Mouse (Mus musculus) lung, embryonic 15.5 days (tissue): Measurements from ENCODE around the gene Adat3. TPM values are rescaled to one million over a fixed set of nuclear protein-coding genes. Genes with fewer than 3 reads are reported as not detected.

Experiments used
- ATAC-seq: fragments of 200-750 bp; cut with Nextera tagmentation; 2 replicates; pipeline ENCODE4 v1.8.0; 2017; ENCODE audit warnings: moderate number of reproducible peaks, borderline replicate concordance; ENCODE audit not compliant: low FRiP score, low TSS enrichment; ENCODE audit errors: extremely low read depth
- H3K27ac ChIP-seq: fragments of 300-500 bp; sonication (generic); 2 replicates; pipeline ENCODE4 v1.5.1; 2015; ENCODE audit warnings: moderate library complexity, mild to moderate bottlenecking, inconsistent platforms
- H3K27me3 ChIP-seq: fragments of 300-500 bp; sonication (generic); 2 replicates; pipeline ENCODE4 v1.6.1; 2015; ENCODE audit warnings: inconsistent platforms
- H3K36me3 ChIP-seq: fragments of 300-500 bp; sonication (generic); 2 replicates; pipeline ENCODE4 v1.6.1; 2015; ENCODE audit warnings: inconsistent platforms
- H3K4me1 ChIP-seq: fragments of 300-500 bp; sonication (generic); 2 replicates; pipeline ENCODE4 v1.6.1; 2015; ENCODE audit warnings: inconsistent platforms
- H3K4me2 ChIP-seq: fragments of 300-500 bp; sonication (generic); 2 replicates; pipeline ENCODE4 v1.6.1; 2015; ENCODE audit warnings: inconsistent platforms, mild to moderate bottlenecking, moderate library complexity
- H3K4me3 ChIP-seq: fragments of 300-500 bp; sonication (generic); 2 replicates; pipeline ENCODE4 v1.5.1; 2015; ENCODE audit warnings: mild to moderate bottlenecking, inconsistent platforms
- H3K9ac ChIP-seq: fragments of 300-500 bp; sonication (generic); 2 replicates; pipeline ENCODE4 v1.6.1; 2015; ENCODE audit warnings: inconsistent platforms
- H3K9me3 ChIP-seq: fragments of 300-500 bp; sonication (generic); 2 replicates; pipeline ENCODE4 v1.6.1; 2016; ENCODE audit warnings: inconsistent platforms
- WGBS: fragments of 180-500 bp; shearing (Covaris S2); methylation state at CpG from one replicate; pipeline ENCODE4 v1.1.7; 2015; 5-methylcytosine and 5-hydroxymethylcytosine counted together
- polyA plus RNA-seq: library from polyadenylated mRNA; unstranded; fragments of >200 nt; fragmentation: Nextera tagmentation; extraction: Ambion mirVana; gene quantifications from 2 replicates; pipeline ENCODE4 v1.2.1, GENCODE M21; 2015

The Adat3 gene
- polyA plus RNA-seq, 1 experiment from 2014 or later, result 9.1 TPM

DNA sequence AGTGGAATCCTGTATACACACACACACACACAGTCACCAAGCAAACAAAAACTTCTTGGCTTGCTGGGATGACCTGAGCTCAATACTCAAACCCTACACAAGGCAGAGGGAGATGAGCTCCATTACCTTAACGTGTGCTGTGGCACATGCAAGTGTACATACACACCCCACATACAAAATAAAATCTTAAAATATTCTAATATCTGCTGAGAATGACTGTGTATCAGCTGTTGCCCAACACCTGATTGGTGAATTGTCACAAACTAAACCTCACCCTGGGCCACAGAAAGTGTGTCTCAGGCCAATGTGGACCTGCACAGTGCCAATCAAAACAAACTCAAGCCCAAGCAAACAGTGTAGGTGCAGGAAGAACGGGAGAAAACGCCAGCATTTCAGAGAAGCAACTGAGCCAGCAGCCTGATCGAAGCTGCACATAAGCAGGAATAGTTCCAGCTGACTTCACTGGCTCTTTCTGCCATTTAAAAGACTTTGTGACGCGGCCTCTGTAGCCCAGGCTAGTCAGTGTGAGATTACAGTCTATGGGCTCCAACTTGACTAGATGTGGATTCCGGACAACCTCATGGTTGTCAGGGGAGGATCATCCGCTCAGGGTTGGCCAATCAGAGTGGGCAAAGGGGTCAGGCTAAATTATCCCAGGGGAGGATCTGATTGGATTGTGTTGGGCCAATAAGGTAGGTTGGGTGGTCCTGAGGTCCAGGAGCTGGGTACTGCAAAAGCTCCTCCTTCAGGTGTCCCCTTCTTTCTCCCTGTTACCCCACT is 17.0 kb downstream of the Adat3 start:
- no peak for ATAC-seq
- Histone ChIP-seq H3K4me3 (no peak overlapping the region), H3K27me3 (no peaks in the 10 kb centered on the region), H3K9ac (no peak overlapping the region), H3K36me3 (peaks cover 10% of the 10 kb centered on the region; the same call in 1 of the 2 replicates), H3K9me3 (no peaks in the 10 kb centered on the region), H3K4me2 (no peak overlapping the region), H3K27ac (no peak overlapping the region; the same call in 1 of the 2 replicates), H3K4me1 (peaks cover 19% of the 10 kb centered on the region)
- 30% methylated on average over 8 of the region's 8 CpGs for WGBS

DNA sequence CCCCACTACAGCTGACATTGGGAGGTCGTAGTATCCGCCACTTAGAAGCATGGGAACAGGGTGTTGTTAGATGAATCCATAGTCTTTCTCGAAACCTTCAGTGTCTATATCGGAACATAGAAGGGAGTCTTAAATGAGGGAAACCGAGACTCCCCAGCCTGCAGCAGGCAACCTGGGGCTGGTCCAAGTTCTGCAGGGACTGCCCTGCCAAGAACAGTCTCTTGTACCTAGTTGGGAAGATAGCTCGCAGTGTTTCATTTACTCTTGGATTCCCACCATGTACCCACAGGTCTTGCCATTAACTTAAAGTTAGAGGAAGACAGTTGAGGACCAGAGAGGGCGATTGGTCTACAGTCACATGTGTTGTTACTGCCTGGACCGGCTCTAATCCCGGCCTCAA is 17.7 kb downstream of the Adat3 start:
- H3K9me3 ChIP-seq, result no peaks in the 10 kb centered on the region
- H3K4me2 ChIP-seq, result no peak overlapping the region
- no peak overlapping the region for H3K27ac ChIP-seq
- H3K9ac ChIP-seq, result 0 out of 2 replicates have a peak overlapping the region, but pooled peaks have one; percentile 47
- no peaks in the 10 kb centered on the region for H3K27me3 ChIP-seq
- H3K4me3 ChIP-seq, result no peak overlapping the region
- H3K36me3 ChIP-seq, result peaks cover 3% of the 10 kb centered on the region; the same call in 1 of the 2 replicates
- peaks cover 22% of the 10 kb centered on the region for H3K4me1 ChIP-seq
- WGBS, result 80% methylated on average over 9 of the region's 9 CpGs
- no peak for ATAC-seq

DNA sequence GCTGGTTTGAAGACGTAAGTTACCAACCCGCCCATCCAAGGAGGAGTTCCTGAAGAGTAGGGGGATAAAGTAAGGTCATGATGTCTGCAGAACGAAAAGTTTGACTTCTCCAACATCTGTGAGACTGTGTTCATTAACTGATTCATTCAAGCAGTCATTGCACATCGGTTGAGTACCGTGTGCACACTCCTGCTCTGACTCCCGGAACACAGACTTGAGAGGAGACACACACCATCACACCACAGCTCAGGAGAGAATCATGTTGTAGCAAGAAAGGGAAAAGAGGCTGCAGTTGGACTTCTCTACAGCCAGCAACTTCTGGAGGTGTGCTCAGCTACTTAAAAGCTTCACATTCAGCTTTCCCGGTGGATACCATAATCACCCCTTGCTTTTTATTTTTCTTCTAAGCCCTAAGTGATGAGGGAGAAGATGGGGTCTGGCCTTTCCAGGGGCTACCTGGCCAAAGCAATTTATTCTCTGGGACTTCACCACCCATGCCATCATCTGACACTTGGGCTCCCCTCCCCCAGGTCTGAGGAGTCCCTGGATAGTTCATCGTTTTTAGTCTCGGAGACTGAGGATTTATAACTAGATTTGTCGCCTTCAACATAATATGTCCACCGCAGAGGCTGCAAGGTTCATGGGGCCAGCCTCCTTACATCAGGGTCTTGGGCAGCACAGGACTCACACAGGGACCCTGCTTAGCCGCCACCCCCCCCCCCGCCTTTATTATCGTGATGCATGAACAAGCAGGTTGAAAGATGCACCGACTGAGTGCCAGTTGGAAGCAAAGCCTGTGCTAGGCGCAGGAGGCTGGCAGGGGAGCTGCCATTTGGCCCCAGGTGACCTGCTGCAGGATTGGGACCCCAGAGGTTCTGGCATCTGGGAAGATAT is 18.4 kb downstream of the Adat3 start:
- Histone ChIP-seq H3K36me3 (no peaks in the 10 kb centered on the region), H3K27ac (peak overlapping the region; percentile 97), H3K27me3 (no peaks in the 10 kb centered on the region), H3K4me3 (peak overlapping the region; percentile 88), H3K9ac (peak overlapping the region; percentile 47), H3K9me3 (no peaks in the 10 kb centered on the region), H3K4me1 (peaks cover 22% of the 10 kb centered on the region), H3K4me2 (peak overlapping the region; percentile 76)
- ATAC-seq, result no peak
- WGBS, result 46% methylated on average over 16 of the region's 16 CpGs

DNA sequence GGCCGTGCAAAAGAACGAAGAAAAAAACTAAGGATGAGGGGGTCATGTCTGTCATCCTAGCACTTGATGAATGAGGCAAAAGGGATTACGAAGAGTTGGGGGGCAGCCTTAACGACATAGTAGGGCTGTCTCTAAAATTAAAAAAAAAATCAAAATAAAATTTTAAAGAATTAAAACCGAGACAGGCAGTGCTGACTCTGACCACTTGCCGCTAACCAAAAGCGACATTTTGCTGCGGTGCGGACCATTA is 18.9 kb downstream of the Adat3 start:
- peak overlapping the region; percentile 97 for H3K27ac ChIP-seq
- peak overlapping the region; percentile 47 for H3K9ac ChIP-seq
- no peaks in the 10 kb centered on the region for H3K36me3 ChIP-seq
- 0% methylated on average over 9 of the region's 9 CpGs for WGBS
- H3K9me3 ChIP-seq, result no peaks in the 10 kb centered on the region
- H3K4me3 ChIP-seq, result peak overlapping the region; percentile 88
- no peak for ATAC-seq
- no peaks in the 10 kb centered on the region for H3K27me3 ChIP-seq
- H3K4me1 ChIP-seq, result peaks cover 22% of the 10 kb centered on the region
- peak overlapping the region; percentile 76 for H3K4me2 ChIP-seq

DNA sequence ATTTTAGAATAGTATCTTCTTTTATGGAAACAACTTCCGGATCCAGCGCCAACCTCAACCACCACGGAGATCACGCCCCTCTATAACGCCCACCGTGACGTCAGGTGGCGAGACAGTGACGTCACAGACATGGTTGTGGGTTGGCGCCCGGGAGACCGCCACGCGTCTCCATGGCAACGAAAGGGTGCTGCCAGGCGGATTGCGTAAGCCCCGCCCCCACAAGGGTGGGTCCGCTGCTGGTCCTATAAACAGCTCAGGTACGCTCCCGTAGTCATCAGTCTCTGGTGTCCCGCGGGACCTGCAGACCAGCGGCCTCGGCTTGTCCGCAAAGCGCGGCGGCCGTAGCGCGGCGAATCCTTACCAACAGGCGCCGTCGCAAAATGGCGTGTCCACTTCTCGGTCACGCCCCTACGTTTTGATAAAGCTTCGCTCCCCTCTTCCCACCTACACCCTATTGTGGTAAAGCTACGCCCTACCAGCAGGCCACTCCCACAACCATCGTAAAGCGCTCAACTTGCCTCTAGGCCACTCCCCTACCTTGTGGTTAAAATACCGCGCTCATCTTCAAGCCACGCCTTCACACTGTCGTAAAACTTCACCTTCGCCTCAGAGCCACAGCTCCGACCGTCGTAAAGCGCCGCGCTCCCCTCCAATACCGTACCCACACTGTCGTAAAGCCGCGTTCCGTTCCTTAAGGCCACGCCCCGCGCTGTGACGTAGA is 19.4 kb downstream of the Adat3 start:
- H3K4me2 ChIP-seq, result peak overlapping the region; percentile 76

DNA sequence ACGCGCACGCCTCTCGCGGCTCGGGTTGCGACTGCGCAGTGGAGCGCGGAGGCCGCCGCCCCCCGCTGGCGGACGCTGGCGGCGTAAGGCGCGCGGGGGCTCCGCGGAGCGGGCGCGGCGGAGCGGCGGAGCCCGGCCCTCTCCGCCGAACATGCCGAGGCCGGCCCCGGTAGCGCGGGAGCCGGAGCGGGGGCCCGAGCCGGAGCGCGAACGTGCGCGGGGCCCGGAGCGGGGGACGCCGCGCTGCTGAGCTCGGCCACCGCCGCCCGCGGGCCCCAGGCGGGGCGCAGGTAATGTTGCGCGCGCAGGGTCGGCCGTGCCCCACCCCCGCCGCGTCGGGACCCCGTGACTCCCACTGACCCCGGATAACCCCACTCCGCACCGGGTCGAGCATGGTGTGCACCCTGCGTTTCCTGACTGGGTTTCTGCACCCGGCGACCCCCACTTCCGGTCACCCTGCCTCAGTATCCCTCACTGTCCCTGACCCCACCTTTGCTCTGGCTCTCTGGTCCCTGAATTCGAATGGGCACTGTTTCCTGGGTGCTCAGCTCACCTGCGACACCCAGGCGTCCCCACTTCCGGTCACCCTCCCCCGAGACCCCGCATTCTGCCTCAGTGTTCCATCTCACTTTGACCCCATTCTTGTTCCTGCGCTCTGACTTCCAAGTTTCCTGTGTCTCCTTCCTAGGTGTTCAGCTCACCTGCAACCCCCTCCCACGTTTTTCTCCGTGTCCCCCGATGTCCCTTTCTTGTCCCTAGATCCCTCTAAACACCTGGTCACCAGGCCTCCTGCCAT is 20.2 kb downstream of the Adat3 start, which contains the start of gene Csnk1g2:
Csnk1g2 (plus strand) TSS at position 178 of the 796 bp plus-strand sequence.
- H3K27me3 ChIP-seq, result no peaks in the 10 kb centered on the region
- peak within 1 kb of the TSS; percentile 88 for H3K4me3 ChIP-seq
- peaks cover 29% of the 10 kb centered on the region for H3K4me1 ChIP-seq
- H3K9me3 ChIP-seq, result no peaks in the 10 kb centered on the region
- WGBS, result under 1% methylated on average over 76 of the region's 85 CpGs
- no peaks in the 10 kb centered on the region for H3K36me3 ChIP-seq
- H3K4me2 ChIP-seq, result peak within 1 kb of the TSS; percentile 76
- H3K27ac ChIP-seq, result peak within 1 kb of the TSS; percentile 97
- peak within 1 kb of the TSS; percentile 90 for H3K9ac ChIP-seq
- peak; percentile 13 for ATAC-seq

More for the DNA sequence above, 19.4 kb downstream of the Adat3 start:
- Histone ChIP-seq H3K9ac (peak overlapping the region; percentile 47), H3K4me1 (peaks cover 22% of the 10 kb centered on the region), H3K9me3 (no peaks in the 10 kb centered on the region), H3K27me3 (no peaks in the 10 kb centered on the region), H3K36me3 (no peaks in the 10 kb centered on the region), H3K27ac (peak overlapping the region; percentile 97), H3K4me3 (peak overlapping the region; percentile 88)
- ATAC-seq, result peak; percentile 97
- WGBS, result under 1% methylated on average over 64 of the region's 64 CpGs

DNA sequence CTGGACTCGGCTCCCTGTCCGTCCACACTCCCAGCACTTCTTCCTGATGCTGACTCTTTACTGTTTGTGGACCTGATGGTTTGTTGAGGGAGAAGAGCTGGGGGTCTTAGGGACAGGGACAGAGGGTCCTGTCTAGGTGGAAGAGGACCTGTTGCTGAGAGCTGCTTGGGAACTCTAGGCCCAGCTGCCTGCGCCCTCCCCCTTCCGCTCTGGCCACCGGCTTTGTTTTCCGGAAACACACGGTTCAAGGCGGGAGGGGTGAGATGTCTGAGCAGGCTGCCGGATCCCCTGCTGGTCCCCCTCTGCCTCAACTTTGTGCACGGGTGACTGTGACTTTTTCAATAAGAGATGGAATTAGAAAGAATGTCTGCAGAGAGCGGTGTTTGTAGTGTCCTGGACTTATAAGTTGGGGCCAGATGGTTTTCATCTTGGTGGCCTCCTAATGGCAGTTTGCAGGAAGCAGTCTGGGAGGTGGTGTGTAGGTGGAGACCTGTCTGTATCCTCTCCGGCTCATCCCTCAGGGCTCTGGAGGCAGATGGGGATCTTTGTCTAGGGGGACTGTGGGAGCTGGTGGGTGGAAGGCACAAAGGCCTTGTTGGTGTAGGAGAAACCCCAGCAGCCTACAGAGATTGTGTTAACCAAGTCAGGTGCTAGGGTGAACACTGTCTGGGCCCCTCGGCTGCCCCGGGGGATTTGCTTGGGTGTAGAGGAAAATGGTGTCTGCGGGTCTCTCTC is 20.9 kb downstream of the Adat3 start:
- H3K36me3 ChIP-seq, result no peaks in the 10 kb centered on the region
- peak overlapping the region; percentile 88 for H3K4me3 ChIP-seq
- peak overlapping the region; percentile 90 for H3K9ac ChIP-seq
- H3K9me3 ChIP-seq, result no peaks in the 10 kb centered on the region
- 11% methylated on average over 15 of the region's 15 CpGs for WGBS
- peak overlapping the region; percentile 72 for H3K4me2 ChIP-seq
- H3K4me1 ChIP-seq, result peaks cover 29% of the 10 kb centered on the region
- peak overlapping the region; percentile 91 for H3K27ac ChIP-seq
- no peaks in the 10 kb centered on the region for H3K27me3 ChIP-seq
- ATAC-seq, result no peak

DNA sequence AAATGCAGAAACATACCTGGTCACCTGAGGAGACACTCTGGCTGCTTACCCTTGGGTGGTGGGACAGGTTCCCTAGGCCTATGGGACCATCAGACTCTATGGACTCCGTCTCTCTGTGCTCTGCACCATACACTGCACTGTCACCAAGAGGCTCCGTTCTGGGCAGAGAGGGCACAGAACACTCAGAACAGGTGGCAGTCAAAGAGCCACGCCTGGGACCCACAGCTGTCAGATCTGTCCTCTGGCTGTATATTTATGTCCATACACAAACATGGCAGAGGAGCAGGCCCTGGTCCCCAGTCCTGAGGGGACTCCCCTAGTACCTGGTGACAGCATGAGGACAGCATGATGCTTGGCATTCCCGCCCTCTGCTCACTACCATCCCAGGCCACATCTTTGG is 23.1 kb downstream of the Adat3 start:
- H3K27ac ChIP-seq, result no peak overlapping the region

DNA sequence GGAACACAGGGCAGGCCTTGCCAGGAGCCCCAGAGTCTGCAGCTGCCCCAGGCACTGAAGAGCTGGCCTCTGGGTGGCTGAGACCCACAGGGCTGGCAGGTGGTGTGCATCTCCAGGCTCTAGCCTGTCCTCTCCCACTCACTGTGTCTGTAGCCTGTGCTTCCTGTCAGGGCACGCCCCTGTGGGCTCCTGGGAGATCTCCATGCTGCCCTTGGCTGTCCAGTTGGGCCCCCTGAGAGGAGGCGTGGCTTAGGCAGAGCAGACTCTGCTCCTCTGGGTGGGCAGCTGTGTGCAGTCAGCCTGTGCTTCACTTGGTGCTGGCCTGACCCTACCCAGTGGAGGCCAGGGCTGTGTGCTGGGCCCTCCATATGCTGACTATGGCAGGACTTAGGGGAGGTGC is 25.0 kb downstream of the Adat3 start:
- Histone ChIP-seq H3K4me1 (peaks cover 23% of the 10 kb centered on the region), H3K27ac (0 out of 2 replicates have a peak overlapping the region, but pooled peaks have one; percentile 6), H3K27me3 (no peaks in the 10 kb centered on the region), H3K9ac (no peak overlapping the region), H3K36me3 (no peaks in the 10 kb centered on the region), H3K4me3 (no peak overlapping the region), H3K4me2 (no peak overlapping the region), H3K9me3 (no peaks in the 10 kb centered on the region)
- WGBS, result 25% methylated on average over 2 of the region's 2 CpGs
- ATAC-seq, result no peak

More for the DNA sequence above, 23.1 kb downstream of the Adat3 start:
- WGBS, result 83% methylated on average over 4 of the region's 4 CpGs
- no peaks in the 10 kb centered on the region for H3K36me3 ChIP-seq
- no peak for ATAC-seq
- no peaks in the 10 kb centered on the region for H3K9me3 ChIP-seq
- no peak overlapping the region for H3K4me2 ChIP-seq
- no peaks in the 10 kb centered on the region for H3K27me3 ChIP-seq
- no peak overlapping the region for H3K4me3 ChIP-seq
- peaks cover 29% of the 10 kb centered on the region for H3K4me1 ChIP-seq
- H3K9ac ChIP-seq, result no peak overlapping the region

DNA sequence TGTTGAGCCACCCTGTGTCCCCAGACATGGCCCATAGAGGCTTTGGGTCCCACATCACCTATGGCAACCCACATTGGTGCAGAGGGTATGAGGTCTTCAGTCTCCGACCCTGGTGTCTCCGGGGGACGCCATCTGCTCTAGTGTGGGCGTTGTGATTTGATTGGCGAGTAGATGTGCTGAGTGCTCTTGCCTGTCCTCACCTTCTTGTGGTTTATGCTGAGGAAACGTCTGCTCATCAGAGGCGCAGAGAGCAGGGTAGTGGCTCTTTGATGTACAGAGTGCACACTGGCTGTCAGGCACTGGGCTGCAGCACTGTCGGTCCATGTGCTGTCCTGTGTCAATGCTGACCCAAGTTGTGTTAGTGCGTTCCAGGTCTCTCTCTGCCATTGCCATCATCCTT is 26.2 kb downstream of the Adat3 start:
- Histone ChIP-seq H3K4me1 (peaks cover 17% of the 10 kb centered on the region), H3K4me2 (no peak overlapping the region), H3K36me3 (no peaks in the 10 kb centered on the region), H3K9ac (no peak overlapping the region), H3K4me3 (no peak overlapping the region), H3K27me3 (no peaks in the 10 kb centered on the region), H3K27ac (no peak overlapping the region), H3K9me3 (no peaks in the 10 kb centered on the region)
- no peak for ATAC-seq
- WGBS, result 83% methylated on average over 9 of the region's 9 CpGs
